Mouse (Mus musculus): ENCODE data around the gene Prtg.

- TF ChIP-seq CTCF (IDR thresholded peaks at IDR 0.05; ENCODE audit: low read depth, low read length): no peak
- TF ChIP-seq POLR2A (IDR thresholded peaks at IDR 0.05; ENCODE audit: borderline replicate concordance, low read depth, low read length): no peak
Observed at GRCm38 (mm10) chr9:72863773-72864172, 57.1 kb downstream of the Prtg start.
